Mouse (Mus musculus): ENCODE data around the gene Psmd5.

GRCm38 (mm10) chr2:34874816-34875345, at the start of gene Psmd5:
- TF ChIP-seq POLR2A (IDR thresholded peaks at IDR 0.05; ENCODE audit: extremely low read depth, insufficient read depth, low read length): no peak
- no peak for TF ChIP-seq CTCF (IDR thresholded peaks at IDR 0.05; ENCODE audit: extremely low read depth, insufficient read depth, low read length)

All from cortical plate, adult 2 months (tissue).